Mouse (Mus musculus) lung, postnatal 0 days (tissue): ENCODE data around the gene Nmrk1. TPM values are rescaled to one million over a fixed set of nuclear protein-coding genes. Genes with fewer than 3 reads are reported as not detected.
"Not testable (repeated sequence)": the region's sequence is repeated elsewhere in the genome, so short reads cannot be mapped to it uniquely, and the experiment has no call there.

Experiments used
- ATAC-seq: fragments of 200-750 bp; cut with Nextera tagmentation; 2 replicates; pipeline ENCODE4 v1.8.0; 2017; ENCODE audit warnings: moderate library complexity
- DNase-seq: peaks from one replicate; pipeline ENCODE4 v3.0.0-alpha.2; 2016; ENCODE audit warnings: low spot score
- H3K27ac ChIP-seq: fragments of 300-500 bp; sonication (generic); 2 replicates; pipeline ENCODE4 v1.5.1; 2014; ENCODE audit warnings: antibody characterized with exemption, mild to moderate bottlenecking, low read length, mixed read lengths
- H3K27me3 ChIP-seq: fragments of 300-500 bp; sonication (generic); replicated peaks from 2 replicates; pipeline ENCODE4 v1.6.1; 2014; ENCODE audit warnings: low read length, mixed read lengths; ENCODE audit not compliant: insufficient read depth
- H3K36me3 ChIP-seq: fragments of 300-500 bp; sonication (generic); 2 replicates; pipeline ENCODE4 v1.6.1; 2014; ENCODE audit warnings: low read length, mixed read lengths; ENCODE audit not compliant: insufficient read depth
- H3K4me1 ChIP-seq: fragments of 300-500 bp; sonication (generic); 2 replicates; pipeline ENCODE4 v1.6.1; 2014; ENCODE audit warnings: antibody characterized with exemption, low read depth, low read length, mixed read lengths; ENCODE audit not compliant: insufficient read depth
- H3K4me2 ChIP-seq: fragments of 300-500 bp; sonication (generic); replicated peaks from 2 replicates; pipeline ENCODE4 v1.6.1; 2014; ENCODE audit warnings: low read depth, mild to moderate bottlenecking, low read length, moderate library complexity, mixed read lengths
- H3K4me3 ChIP-seq: fragments of 300-500 bp; sonication (generic); 2 replicates; pipeline ENCODE4 v1.5.1; 2014; ENCODE audit warnings: low read depth, low read length
- H3K9ac ChIP-seq: fragments of 300-500 bp; sonication (generic); replicated peaks from 2 replicates; pipeline ENCODE4 v1.6.1; 2014; ENCODE audit warnings: low read depth, mild to moderate bottlenecking
- H3K9me3 ChIP-seq: fragments of 300-500 bp; sonication (generic); 2 replicates; pipeline ENCODE4 v1.6.1; 2016; ENCODE audit warnings: low read length, mixed read lengths
- CTCF ChIP-seq: IDR thresholded peaks from 2 replicates; pipeline ENCODE4 v1.5.1; 2016; ENCODE audit warnings: antibody characterized with exemption, mild to moderate bottlenecking
- EP300 ChIP-seq: IDR thresholded peaks from 2 replicates; pipeline ENCODE4 v1.6.1; 2016; ENCODE audit warnings: antibody characterized with exemption, mild to moderate bottlenecking, control low read depth
- WGBS: fragments of 180-500 bp; shearing (Covaris S2); extraction: QIAGEN DNeasy Blood & Tissue Kit; methylation state at CpG from one replicate; pipeline ENCODE4 v1.1.7; 2014; 5-methylcytosine and 5-hydroxymethylcytosine counted together
- polyA plus RNA-seq: library from polyadenylated mRNA; unstranded; fragments of >200 nt; fragmentation: Nextera tagmentation; extraction: Ambion mirVana; gene quantifications from 2 replicates; pipeline ENCODE4 v1.2.1, GENCODE M21; 2015

Nmrk1 gene
- polyA plus RNA-seq, 1 experiment from 2014 or later, result 5.0 TPM

DNA sequence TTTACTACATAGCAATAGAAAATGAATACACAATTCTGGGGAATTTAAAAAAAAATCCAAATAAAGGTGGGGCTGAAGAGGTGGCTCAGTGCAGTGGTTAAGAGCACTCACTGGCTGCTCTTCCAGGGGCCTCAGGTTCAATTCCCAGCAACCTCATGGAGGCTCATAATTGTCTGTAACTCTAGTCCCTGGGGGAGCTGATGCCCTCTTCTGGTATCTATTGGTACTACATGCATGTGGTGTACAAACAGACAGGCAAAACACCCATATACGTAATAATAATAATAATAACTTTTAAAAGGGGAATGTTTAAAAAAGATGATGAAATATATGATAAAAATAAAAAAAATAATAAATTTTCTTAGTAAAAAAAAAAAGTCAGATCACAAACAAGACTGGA lies 43.5 kb upstream of the Nmrk1 start:
- Histone ChIP-seq H3K9ac (no peak overlapping the region), H3K27me3 (no peaks in the 10 kb centered on the region), H3K4me3 (no peak overlapping the region), H3K27ac (peak overlapping the region; percentile 60), H3K4me1 (no peaks in the 10 kb centered on the region; the same call in 1 of the 2 replicates), H3K9me3 (no peaks in the 10 kb centered on the region), H3K4me2 (no peak overlapping the region), H3K36me3 (peaks cover 7% of the 10 kb centered on the region)
- ATAC-seq (no peak), DNase-seq (no peak)
- WGBS, result 93% methylated on average over 1 of the region's 1 CpGs
- TF ChIP-seq EP300, result no peak
- peak; percentile 59 for TF ChIP-seq CTCF

- H3K27me3 ChIP-seq, H3K36me3 ChIP-seq, H3K4me1 ChIP-seq, H3K27ac ChIP-seq, H3K4me3 ChIP-seq, DNase-seq, ATAC-seq, H3K9me3 ChIP-seq, H3K9ac ChIP-seq, H3K4me2 ChIP-seq: not testable (repeated sequence)
- 98% methylated on average over 10 of the region's 10 CpGs for WGBS
Observed at GRCm38 (mm10) chr19:18588801-18589200, 42.9 kb upstream of the Nmrk1 start.

GRCm38 (mm10) chr19:18589276-18589675 lies 42.5 kb upstream of the Nmrk1 start:
- no peak overlapping the region for H3K9ac ChIP-seq
- H3K4me2 ChIP-seq, result no peak overlapping the region
- no peaks in the 10 kb centered on the region for H3K9me3 ChIP-seq
- H3K27ac ChIP-seq, result 0 out of 2 replicates have a peak overlapping the region, but pooled peaks have one; percentile 32
- no peak for TF ChIP-seq CTCF
- H3K4me3 ChIP-seq, result no peak overlapping the region
- no peaks in the 10 kb centered on the region; the same call in 1 of the 2 replicates for H3K4me1 ChIP-seq
- no peak for DNase-seq
- ATAC-seq, result no peak
- WGBS, result 68% methylated on average over 8 of the region's 8 CpGs
- peaks cover 4% of the 10 kb centered on the region for H3K36me3 ChIP-seq
- H3K27me3 ChIP-seq, result no peaks in the 10 kb centered on the region

DNA sequence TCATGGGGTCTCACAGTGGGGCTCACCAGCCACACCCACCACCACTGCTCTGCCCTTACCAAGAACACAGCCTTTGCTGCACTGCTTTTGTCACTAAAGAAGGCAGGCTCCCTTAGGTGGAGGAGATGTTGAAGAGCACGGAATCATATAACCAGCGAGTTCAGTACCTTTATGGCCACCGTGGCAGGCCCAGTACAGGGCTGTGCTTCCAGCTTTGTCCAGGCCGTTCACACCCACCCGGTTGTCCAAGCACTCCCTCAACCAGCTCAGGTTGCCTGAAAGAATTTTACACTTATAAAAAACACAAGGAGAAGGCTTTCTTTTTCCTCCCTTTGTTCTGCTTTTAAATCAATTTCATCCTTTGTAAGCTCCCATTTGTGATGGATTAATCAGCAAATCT lies 41.5 kb upstream of the Nmrk1 start:
- no peak for ATAC-seq
- no peaks in the 10 kb centered on the region for H3K27me3 ChIP-seq
- TF ChIP-seq EP300 (no peak), CTCF (no peak)
- DNase-seq, result no peak
- no peaks in the 10 kb centered on the region for H3K36me3 ChIP-seq
- H3K27ac ChIP-seq, result peak overlapping the region; percentile 69
- no peaks in the 10 kb centered on the region for H3K9me3 ChIP-seq
- no peak overlapping the region for H3K4me2 ChIP-seq
- WGBS, result 60% methylated on average over 5 of the region's 5 CpGs
- H3K4me1 ChIP-seq, result no peaks in the 10 kb centered on the region; the same call in 1 of the 2 replicates
- no peak overlapping the region for H3K9ac ChIP-seq
- H3K4me3 ChIP-seq, result no peak overlapping the region

DNA sequence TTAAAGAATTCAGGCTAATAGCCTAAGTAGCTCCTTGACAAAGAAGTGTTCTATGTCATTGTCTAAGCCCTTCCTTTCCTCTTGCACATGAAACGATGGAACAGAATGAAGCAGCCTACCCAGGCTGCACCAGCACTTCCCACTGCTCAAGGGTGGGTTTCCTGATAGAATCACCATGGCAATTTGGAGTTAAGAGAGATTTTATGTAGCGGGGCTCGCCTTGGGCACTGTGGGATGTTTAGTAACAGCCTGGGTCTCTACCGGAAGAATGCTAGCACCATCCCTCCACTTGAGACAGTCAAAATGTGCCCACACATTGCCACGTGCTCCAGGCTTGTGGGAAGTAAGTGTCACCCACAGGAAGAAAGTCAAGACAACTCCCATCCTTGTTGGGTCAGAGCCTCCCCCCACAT lies 40.8 kb upstream of the Nmrk1 start:
- Histone ChIP-seq H3K36me3 (no peaks in the 10 kb centered on the region), H3K4me1 (no peaks in the 10 kb centered on the region; the same call in 1 of the 2 replicates), H3K27ac (peak overlapping the region; percentile 69; the same call in 1 of the 2 replicates), H3K4me2 (no peak overlapping the region), H3K27me3 (no peaks in the 10 kb centered on the region), H3K9ac (no peak overlapping the region), H3K4me3 (no peak overlapping the region), H3K9me3 (no peaks in the 10 kb centered on the region)
- DNase-seq (peak; percentile 51), ATAC-seq (peak; percentile 51)
- 35% methylated on average over 5 of the region's 5 CpGs for WGBS
- no peak for TF ChIP-seq EP300

DNA sequence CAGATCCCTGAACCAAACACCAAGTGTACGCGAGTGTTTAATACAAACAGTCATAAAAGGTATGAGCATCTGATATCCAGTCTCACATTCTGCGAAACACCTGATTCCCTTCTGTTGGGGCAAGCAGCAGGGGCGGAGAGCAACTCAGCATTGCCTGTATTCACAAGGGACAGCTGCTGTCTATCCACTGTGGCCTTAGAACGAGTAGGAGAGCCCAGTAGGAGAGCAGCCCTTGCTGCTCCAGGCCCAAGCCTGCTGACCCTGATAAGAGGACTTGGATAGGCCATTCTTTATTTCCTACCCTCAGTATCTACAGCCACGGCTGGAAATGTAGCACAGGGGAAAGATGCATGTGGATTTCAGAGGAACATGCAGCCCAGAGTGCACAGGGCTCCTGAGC lies 38.8 kb upstream of the Nmrk1 start:
- Histone ChIP-seq H3K9me3 (no peaks in the 10 kb centered on the region), H3K4me2 (no peak overlapping the region), H3K4me1 (no peaks in the 10 kb centered on the region; the same call in 1 of the 2 replicates), H3K9ac (no peak overlapping the region), H3K27me3 (no peaks in the 10 kb centered on the region), H3K36me3 (no peaks in the 10 kb centered on the region), H3K27ac (no peak overlapping the region), H3K4me3 (no peak overlapping the region)
- no peak for ATAC-seq
- WGBS, result 77% methylated on average over 6 of the region's 6 CpGs
- TF ChIP-seq CTCF (no peak), EP300 (no peak)
- no peak for DNase-seq

- DNase-seq, result peak; percentile 39
- H3K36me3 ChIP-seq, result no peaks in the 10 kb centered on the region
- no peak overlapping the region for H3K27ac ChIP-seq
- WGBS, result 80% methylated on average over 10 of the region's 10 CpGs
- no peaks in the 10 kb centered on the region for H3K27me3 ChIP-seq
- no peak overlapping the region for H3K4me2 ChIP-seq
- no peaks in the 10 kb centered on the region; the same call in 1 of the 2 replicates for H3K4me1 ChIP-seq
- no peak overlapping the region for H3K9ac ChIP-seq
- no peaks in the 10 kb centered on the region for H3K9me3 ChIP-seq
- peak; percentile 21; the same call in 1 of the 2 replicates for ATAC-seq
- no peak for TF ChIP-seq EP300
- no peak for TF ChIP-seq CTCF
- no peak overlapping the region for H3K4me3 ChIP-seq
Observed at GRCm38 (mm10) chr19:18593722-18594121, 38.0 kb upstream of the Nmrk1 start.
